Mouse (Mus musculus) c-Kit-positive CD71-negative TER-119-negative erythroid progenitor cells, embryonic 14.5 days (primary cell): ENCODE results near the gene Tas2r134.

ENCODE experiments used
- DNase-seq: peaks from one replicate; pipeline ENCODE4 v3.0.0-alpha.2; 2013; ENCODE audit warnings: low read depth

Gene Tas2r134

DNA sequence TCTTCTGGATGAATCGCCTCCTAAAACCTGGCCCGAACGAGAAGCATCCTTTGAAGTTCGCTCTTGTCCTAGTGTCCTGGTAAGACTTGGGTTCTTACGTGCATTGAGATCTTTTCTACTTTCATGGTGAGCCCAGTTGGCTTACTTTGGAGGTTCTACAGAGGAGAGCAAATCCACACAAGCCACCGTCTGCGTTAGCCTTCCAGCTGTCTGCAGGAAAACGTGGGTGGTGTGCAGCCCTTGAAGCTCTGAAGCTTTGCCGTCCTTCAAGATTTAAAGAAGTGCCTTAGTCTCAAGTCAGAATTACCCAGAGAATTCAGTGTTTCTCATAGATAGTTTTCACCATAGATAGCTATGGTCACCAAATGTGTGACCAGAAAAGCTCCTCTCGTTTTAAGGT, 24.8 kb downstream of the Tas2r134 start:
- no peak for DNase-seq

DNA sequence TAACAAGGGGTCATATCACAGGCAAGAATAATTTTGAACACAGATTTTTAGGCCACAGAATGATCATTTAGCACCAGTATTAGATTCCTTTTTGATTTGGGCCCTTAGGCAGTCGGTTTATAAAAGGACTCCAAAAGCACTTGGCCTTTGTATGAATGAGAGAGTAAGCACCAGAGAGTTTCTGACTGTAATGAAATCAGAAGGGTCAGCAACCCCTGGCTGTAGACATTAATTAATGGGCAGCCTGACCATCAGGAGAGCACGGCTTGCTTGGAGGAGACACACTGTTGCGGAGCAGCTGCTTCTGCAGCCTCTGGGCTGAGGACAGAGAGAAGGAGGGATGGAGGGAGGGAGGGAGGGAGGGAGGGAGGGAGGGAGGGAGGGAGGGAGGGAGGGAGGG, 30.4 kb downstream of the Tas2r134 start:
- no peak for DNase-seq

DNA sequence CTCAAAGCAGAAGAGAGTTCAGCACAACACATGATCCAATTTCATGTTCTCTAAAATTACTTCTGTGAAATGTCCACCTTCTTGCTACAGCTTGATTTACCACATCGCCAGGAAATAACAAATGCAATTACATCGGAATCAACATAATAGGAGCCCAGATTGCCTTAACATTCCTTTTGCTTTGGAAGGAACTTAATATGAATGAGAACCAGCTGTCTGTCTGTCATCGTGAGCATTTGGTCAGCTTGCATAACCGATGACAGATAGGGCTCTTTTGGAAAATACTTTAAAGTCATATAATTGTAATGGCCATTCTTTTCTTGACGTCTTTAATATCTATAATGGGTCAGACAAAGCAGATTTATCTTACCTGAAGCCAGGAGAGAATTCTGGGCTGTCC, 31.0 kb downstream of the Tas2r134 start:
- DNase-seq = no peak

DNA sequence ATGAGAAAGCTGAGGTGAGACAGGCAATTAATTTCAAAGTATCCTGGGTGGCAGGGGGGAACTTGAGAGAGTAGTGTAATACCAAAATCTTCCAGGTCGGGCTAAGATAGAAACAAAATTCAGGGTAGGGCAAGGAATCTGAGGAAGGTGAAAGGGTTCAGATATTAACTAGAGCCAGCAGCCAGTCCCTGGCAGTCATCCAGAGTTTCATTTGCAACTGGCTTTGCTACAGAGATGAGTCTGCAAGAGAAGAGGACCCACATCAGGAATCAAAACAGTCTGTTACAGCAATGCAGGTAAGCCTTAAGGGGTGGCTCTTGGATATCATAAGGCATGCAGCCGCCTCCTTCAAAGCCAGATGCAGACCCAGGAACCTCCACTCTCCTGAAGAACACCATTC, 47.0 kb downstream of the Tas2r134 start:
- DNase-seq = no peak
